Mouse (Mus musculus) CH12F3 (cell line): ENCODE results near the gene Obsl1.

Experiments used
- in situ Hi-C: fragments of 300-500 bp; cut with MboI; formaldehyde crosslinking; loops from 2 replicates; pipeline ENCODE4 v1.14.3; 2020; ENCODE audit warnings: low sequenced_read_pairs

The Obsl1 gene

DNA sequence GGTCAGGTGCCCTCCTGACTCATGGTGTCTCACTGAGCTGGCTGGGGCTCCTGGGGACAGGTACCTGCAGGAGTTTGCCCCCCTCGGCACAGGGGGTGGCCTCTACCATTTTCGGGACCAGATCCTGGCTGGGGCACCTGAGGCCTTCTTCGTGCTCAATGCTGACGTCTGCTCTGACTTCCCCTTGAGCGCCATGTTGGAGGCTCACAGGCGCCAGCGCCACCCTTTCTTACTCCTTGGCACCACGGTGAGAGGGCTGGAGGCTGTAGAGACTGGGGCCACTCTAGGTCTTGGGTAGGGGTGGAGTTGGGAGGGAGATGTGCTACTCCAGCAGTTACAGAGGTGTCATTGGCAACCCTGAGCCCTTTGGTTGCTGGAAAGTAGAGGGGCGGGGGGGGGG is 67.5 kb downstream of the Obsl1 start:
- in situ Hi-C loops, result no loop called here

DNA sequence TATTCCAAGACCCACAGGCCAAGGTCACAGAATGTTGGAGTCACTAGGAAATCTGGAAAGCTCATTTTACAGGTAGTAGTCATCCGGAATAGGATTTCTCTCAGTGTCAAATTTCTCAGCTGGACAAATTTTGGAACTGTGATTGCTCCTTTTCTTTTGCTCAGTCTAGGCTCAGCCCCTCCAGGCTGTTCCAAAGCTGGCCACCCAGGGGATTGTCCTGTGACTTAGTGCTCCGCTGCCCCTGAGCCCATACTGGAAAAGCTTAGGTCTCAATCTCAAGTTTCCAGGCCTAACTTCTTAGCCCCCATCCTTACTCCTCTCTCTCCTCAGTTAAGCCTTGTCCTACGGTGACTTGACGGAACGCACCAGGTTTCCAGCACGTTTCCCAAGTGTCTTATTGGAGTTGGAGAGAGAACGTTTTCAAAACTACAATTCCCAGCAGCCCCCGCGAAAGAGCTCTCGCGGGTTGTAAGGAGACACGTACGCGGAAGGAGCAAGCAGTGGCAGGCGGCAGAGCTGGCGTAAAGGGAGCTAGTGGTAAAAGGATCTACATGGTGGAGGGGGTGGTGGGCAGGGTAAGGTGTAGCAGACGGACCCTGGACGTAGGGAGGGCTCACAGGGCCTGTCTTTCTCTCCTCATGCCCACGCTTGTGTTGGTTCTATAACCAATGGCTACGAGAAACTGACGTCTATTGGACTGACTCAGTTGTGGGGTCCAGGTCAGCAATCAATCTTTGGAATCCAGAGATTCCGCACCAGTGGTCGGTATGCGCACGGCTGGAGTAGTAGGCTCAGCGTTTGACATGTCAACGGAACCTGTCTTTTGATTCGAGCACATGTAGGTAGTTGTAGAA is 70.5 kb downstream of the Obsl1 start, which contains the start of gene Gmppa:
Gmppa (plus strand) TSS at position 456 of the 854 bp plus-strand sequence.
- in situ Hi-C loops, result no loop called here
